Mouse (Mus musculus): ENCODE results near the gene Cd81.

The Cd81 gene

GRCm38 (mm10) chr7:143072605-143073004 is 20.1 kb downstream of the Cd81 start:
- no peak for DNase-seq

- DNase-seq: peak; percentile 65
These were observed 20.5 kb downstream of the Cd81 start for GRCm38 (mm10) chr7:143073086-143073485.

GRCm38 (mm10) chr7:143075394-143075793 is 22.9 kb downstream of the Cd81 start:
- DNase-seq: no peak

GRCm38 (mm10) chr7:143077351-143077750 is 24.8 kb downstream of the Cd81 start:
- DNase-seq: no peak

GRCm38 (mm10) chr7:143082024-143082423 is 29.5 kb downstream of the Cd81 start:
- no peak for DNase-seq

- DNase-seq: no peak
These were observed 31.2 kb downstream of the Cd81 start for GRCm38 (mm10) chr7:143083708-143084107.

GRCm38 (mm10) chr7:143086366-143086765 is 33.8 kb downstream of the Cd81 start:
- DNase-seq: peak; percentile 86

GRCm38 (mm10) chr7:143087070-143087579 is 34.6 kb downstream of the Cd81 start:
- peak; percentile 69 for DNase-seq

GRCm38 (mm10) chr7:143093847-143094246 is 41.3 kb downstream of the Cd81 start:
- DNase-seq: no peak

GRCm38 (mm10) chr7:143094592-143095553 is 42.3 kb downstream of the Cd81 start, which contains the start of gene Trpm5:
Gene Trpm5, minus strand, starts transcription at chr7:143094642.
- DNase-seq: peak; percentile 85

- DNase-seq: no peak
These were observed 43.0 kb downstream of the Cd81 start for GRCm38 (mm10) chr7:143095554-143095907.

GRCm38 (mm10) chr7:143100759-143101158 is 48.2 kb downstream of the Cd81 start:
- no peak for DNase-seq

GRCm38 (mm10) chr7:143105258-143105897 is 52.8 kb downstream of the Cd81 start:
- DNase-seq: peak; percentile 50

GRCm38 (mm10) chr7:143106062-143106461 is 53.5 kb downstream of the Cd81 start, which contains the start of gene Kcnq1:
Gene Kcnq1, plus strand, starts transcription at chr7:143106362.
- DNase-seq: no peak

- DNase-seq: peak; percentile 77
These were observed 54.3 kb downstream of the Cd81 start for GRCm38 (mm10) chr7:143106672-143107465.

- peak; percentile 77 for DNase-seq
These were observed 55.7 kb downstream of the Cd81 start for GRCm38 (mm10) chr7:143108200-143108599.

- peak; percentile 62 for DNase-seq
These were observed 56.6 kb downstream of the Cd81 start for GRCm38 (mm10) chr7:143108996-143109660.

- no peak for DNase-seq
These were observed 57.2 kb downstream of the Cd81 start for GRCm38 (mm10) chr7:143109696-143110095.

- peak; percentile 55 for DNase-seq
These were observed 58.3 kb downstream of the Cd81 start for GRCm38 (mm10) chr7:143110803-143111202.

GRCm38 (mm10) chr7:143111719-143112118 is 59.2 kb downstream of the Cd81 start:
- DNase-seq: no peak

- DNase-seq: no peak
These were observed 59.9 kb downstream of the Cd81 start for GRCm38 (mm10) chr7:143112395-143112794.

GRCm38 (mm10) chr7:143114773-143115172 is 62.2 kb downstream of the Cd81 start:
- DNase-seq: no peak
